Mouse (Mus musculus): ENCODE results near the gene Gm5640.
"Not testable (repeated sequence)": the region's sequence is repeated elsewhere in the genome, so short reads cannot be mapped to it uniquely, and the experiment has no call there.

Gm5640 gene

GRCm38 (mm10) chrX:74645466-74646323, at the start of gene Gm5640:
Gm5640 (minus strand) TSS chrX:74645635.
- in situ Hi-C loops (cut with MboI; ENCODE audit: unreplicated experiment in 2 of 2), result not testable (repeated sequence)

DNA sequence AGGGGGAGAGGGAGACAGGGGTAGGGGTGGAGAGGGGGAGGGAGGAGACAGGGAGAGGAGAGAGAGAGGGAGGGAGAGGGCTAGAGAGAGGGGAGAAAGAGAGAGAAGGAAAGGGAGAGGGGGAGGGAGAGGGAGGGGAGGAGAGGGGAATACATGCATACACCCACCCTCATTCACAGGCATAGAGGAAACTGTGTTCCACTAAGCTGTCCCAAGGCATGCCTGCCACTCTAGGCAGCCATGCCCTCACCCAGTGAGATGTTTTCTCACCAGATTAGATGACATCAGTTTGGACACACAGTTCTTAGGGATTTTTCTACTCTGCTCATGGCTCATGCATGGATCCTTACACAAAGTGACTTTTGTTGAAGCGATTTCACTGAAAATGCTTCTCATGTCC, 958 bp upstream of the Gm5640 start:
- in situ Hi-C loops (cut with MboI; ENCODE audit: unreplicated experiment in 2 of 2), result not testable (repeated sequence)

- in situ Hi-C loops (cut with MboI; ENCODE audit: unreplicated experiment in 2 of 2), result no loop called here
These were observed 53.1 kb downstream of the Gm5640 start, which contains the start of gene Olfr1325 for GRCm38 (mm10) chrX:74592379-74592778. Olfr1325 (plus strand) TSS chrX:74592679.

Measured in v-Abl transformed pro-B cells (cell line).